ENCODE assay signal across 9 mouse cellular contexts in the genomic region with DNA sequence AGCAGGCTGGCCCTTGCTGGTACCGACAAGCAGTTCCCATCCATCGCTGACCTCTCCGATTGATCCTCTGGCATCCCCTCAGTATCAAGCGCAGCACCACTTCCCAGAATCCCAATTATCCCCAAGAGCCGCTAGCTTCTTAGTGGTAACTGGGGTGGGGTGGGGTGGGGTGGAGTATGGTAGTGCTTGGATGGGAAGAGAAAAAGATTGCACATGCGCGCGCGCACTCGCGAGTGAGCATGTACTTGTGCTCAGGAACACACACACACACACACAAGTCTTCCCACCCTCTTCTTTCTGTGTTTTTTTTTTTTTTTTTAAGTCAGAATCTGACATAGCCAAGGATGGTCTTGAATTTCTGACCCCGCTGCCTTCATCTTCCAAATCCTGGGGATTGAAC. TPM values are rescaled to one million over a fixed set of nuclear protein-coding genes. Genes with fewer than 3 reads are reported as not detected.
A peak's percentile ranks its signal among the peaks of the same experiment; 100 is the strongest.
DNase-seq lines count a peak whose midpoint lies in the region; ATAC-seq and TF ChIP-seq lines count a peak whose summit lies in the region.
"Had no signal": no experiment of that assay in that cellular context is flagged by ENCODE, and none has a peak within 500 bp of the region (broad histone marks: within the 10 kb centered on the region; RNA-seq: fewer than 3 reads in every experiment).

No protein-coding gene starts in this region.

- peak overlapping the region; percentile 29; the same call in 1 of the 2 replicates for H3K4me3 ChIP-seq in heart, embryonic 12.5 days
- H3K4me3 ChIP-seq in E14TG2a.4 (replicated peaks; ENCODE audit: low read length) (peak overlapping the region; percentile 61; the same call in 1 of the 2 replicates), macrophage (ENCODE audit: inconsistent target) (peak overlapping the region; percentile 29; the same call in 1 of the 2 replicates)

- 58% methylated on average over 12 of the region's 12 CpGs for WGBS in heart, embryonic 12.5 days
- WGBS in macrophage (ENCODE audit: missing documents), result 46% methylated on average over 12 of the region's 12 CpGs

- no peak overlapping the region for H3K27ac ChIP-seq in heart, embryonic 12.5 days (ENCODE audit: poor library complexity, severe bottlenecking)
- H3K27ac ChIP-seq in macrophage, result peak overlapping the region; percentile 87

- no peak for DNase-seq in heart, postnatal 4 days
- DNase-seq in forelimb bud, embryonic 11.5 days (ENCODE audit: low read depth, low spot score), result peak; percentile 1
- no peak for DNase-seq in right cerebral cortex, postnatal 10 days (ENCODE audit: low spot score in 2 of 2)
- no peak for DNase-seq in cerebellum, adult 18-20 months
- DNase-seq in layer of hippocampus, adult 9-10 months (ENCODE audit: low spot score), result no peak
- DNase-seq: cerebellum, adult 11 months had no signal

- H3K27me3 ChIP-seq in heart, embryonic 12.5 days (replicated peaks), result peaks cover 23% of the 10 kb centered on the region; the same call in 1 of the 2 replicates
- peaks cover 16% of the 10 kb centered on the region for H3K27me3 ChIP-seq in E14TG2a.4 (ENCODE audit: insufficient read depth, low read length)

- no peak for ATAC-seq in heart, embryonic 12.5 days (ENCODE audit: insufficient number of reproducible peaks, low FRiP score)

- H3K79me2 ChIP-seq in macrophage (ENCODE audit: inconsistent target), result no peaks in the 10 kb centered on the region

- no peaks in the 10 kb centered on the region for H3K36me3 ChIP-seq in heart, embryonic 12.5 days
- no peaks in the 10 kb centered on the region for H3K36me3 ChIP-seq in E14TG2a.4 (ENCODE audit: insufficient read depth, low read length)
- H3K36me3 ChIP-seq in macrophage (ENCODE audit: inconsistent target), result no peaks in the 10 kb centered on the region

- peak overlapping the region; percentile 65 for H3K4me2 ChIP-seq in heart, embryonic 12.5 days

- H3K9ac ChIP-seq in heart, embryonic 12.5 days, result peak overlapping the region; percentile 34; the same call in 1 of the 2 replicates

- H3K4me1 ChIP-seq in heart, embryonic 12.5 days (replicated peaks), result peaks cover 11% of the 10 kb centered on the region
- H3K4me1 ChIP-seq in E14TG2a.4 (replicated peaks; ENCODE audit: low read depth, low read length), result peaks cover 33% of the 10 kb centered on the region

- H3K9me3 ChIP-seq in heart, embryonic 12.5 days (replicated peaks), result no peaks in the 10 kb centered on the region
- H3K9me3 ChIP-seq in E14TG2a.4 (ENCODE audit: low read length), result no peaks in the 10 kb centered on the region

- no peak for TF ChIP-seq CTCF in E14TG2a.4 (conservative IDR thresholded peaks at IDR 0.05; ENCODE audit: low read length)

RNA-seq across cellular contexts. Expression of gene Fam207a, which starts 7.2 kb away (rescaled TPM):
- polyA plus RNA-seq in heart, embryonic 12.5 days (2016; fragmentation: Nextera tagmentation; extraction: Ambion mirVana), result 31.0 and 32.1 TPM in 2 replicates
- total RNA-seq in heart, postnatal 4 days (2021), result 10 to 100 TPM; 12.6 to 13.2 TPM
- 10 to 100 TPM in 18 of 26 experiments, 1 to 10 TPM in 8; 4.4 to 19.6 (median 13.5) TPM for total RNA-seq in macrophage (2018; cell fraction: chromatin; rRNA removed)
- total RNA-seq in macrophage (2018; cell fraction: cytosol; rRNA removed), result 10 to 100 TPM; 10.8 to 27.4 (median 20.7) TPM
- total RNA-seq in macrophage (2018; cell fraction: nucleus; rRNA removed), result 10 to 100 TPM in 18 of 26 experiments, 1 to 10 TPM in 8; 5.3 to 18.1 (median 11.7) TPM
- 16.8 to 38.8 TPM (median 21.1 TPM) in 3 replicates for polyA plus RNA-seq in macrophage (2018)

RNA-seq across cellular contexts. Expression of gene Itgb2, which starts 7.3 kb away (rescaled TPM):
- 1.5 and 2.5 TPM in 2 replicates for polyA plus RNA-seq in heart, embryonic 12.5 days (2016; fragmentation: Nextera tagmentation; extraction: Ambion mirVana)
- total RNA-seq in heart, postnatal 4 days (2021), result 1 to 10 TPM; 2.0 to 2.5 TPM
- 100 to 1,000 TPM in 22 of 26 experiments, 10 to 100 TPM in 4; 30.2 to 203 (median 164) TPM for total RNA-seq in macrophage (2018; cell fraction: chromatin; rRNA removed)
- 100 to 1,000 TPM; 247 to 519 (median 377) TPM for total RNA-seq in macrophage (2018; cell fraction: cytosol; rRNA removed)
- total RNA-seq in macrophage (2018; cell fraction: nucleus; rRNA removed), result 100 to 1,000 TPM; 138 to 880 (median 577) TPM
- 418 to 531 TPM (median 505 TPM) in 3 replicates for polyA plus RNA-seq in macrophage (2018)

RNA-seq across cellular contexts. Expression of gene Pttg1ip, which starts 58.8 kb away (rescaled TPM):
- polyA plus RNA-seq in heart, embryonic 12.5 days (2016; fragmentation: Nextera tagmentation; extraction: Ambion mirVana), result 103 and 104 TPM in 2 replicates
- 100 to 1,000 TPM; 113 to 119 TPM for total RNA-seq in heart, postnatal 4 days (2021)
- total RNA-seq in macrophage (2018; cell fraction: chromatin; rRNA removed), result 10 to 100 TPM; 20.2 to 99.8 (median 58.3) TPM
- 100 to 1,000 TPM in 13 of 26 experiments, 10 to 100 TPM in 13; 77.7 to 133 (median 99.5) TPM for total RNA-seq in macrophage (2018; cell fraction: cytosol; rRNA removed)
- 100 to 1,000 TPM in 8 of 26 experiments, 10 to 100 TPM in 18; 51.1 to 150 (median 89.2) TPM for total RNA-seq in macrophage (2018; cell fraction: nucleus; rRNA removed)
- polyA plus RNA-seq in macrophage (2018), result 99.5 to 103 TPM (median 102 TPM) in 3 replicates

Comparison
In these comparisons a context has a peak if more than half of its experiments do, and no peak if none do; other contexts are left out.
1. RNA of gene Itgb2, which starts 7.3 kb away (polyA plus RNA-seq): 418 to 531 TPM in macrophage; 1.5 to 2.5 TPM in heart, embryonic 12.5 days; every median in the first group is over 100 times any median in the second.
2. Peak in every context shown above with its lines, with median percentiles within 50 percentile points of each other: H3K4me3 ChIP-seq.